Mouse (Mus musculus) thymus, postnatal 36 days (tissue): ENCODE results near the gene Arid5b.

Experiments used
- DNase-seq, 2 experiments: peaks; one replicate each; pipeline ENCODE4 v3.0.0; 2022; ENCODE audit warnings: mixed read lengths in 2 of 2

Arid5b gene

DNA sequence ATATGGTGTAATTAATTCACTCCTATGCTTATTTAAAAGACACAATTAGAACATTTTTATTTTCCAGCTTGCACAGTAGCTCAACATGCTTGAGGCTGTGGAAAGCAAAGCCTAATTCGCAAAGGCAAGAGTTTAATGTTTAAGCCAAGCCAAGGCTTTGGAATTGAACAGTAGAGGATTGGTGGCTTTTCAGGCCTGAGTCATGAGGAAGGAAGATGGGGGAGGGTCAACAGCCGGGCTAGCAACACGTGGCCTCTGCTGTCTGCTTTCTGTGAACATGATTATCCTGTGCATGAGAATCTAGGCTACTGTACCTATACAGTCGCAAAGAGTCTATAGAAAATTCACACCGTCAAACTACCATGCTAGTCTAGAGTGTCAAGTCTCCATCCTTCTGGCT lies 9.9 kb downstream of the Arid5b start:
- DNase-seq, result no peak

- DNase-seq, result no peak
Observed at GRCm38 (mm10) chr10:68263969-68264688, 14.4 kb downstream of the Arid5b start.

DNA sequence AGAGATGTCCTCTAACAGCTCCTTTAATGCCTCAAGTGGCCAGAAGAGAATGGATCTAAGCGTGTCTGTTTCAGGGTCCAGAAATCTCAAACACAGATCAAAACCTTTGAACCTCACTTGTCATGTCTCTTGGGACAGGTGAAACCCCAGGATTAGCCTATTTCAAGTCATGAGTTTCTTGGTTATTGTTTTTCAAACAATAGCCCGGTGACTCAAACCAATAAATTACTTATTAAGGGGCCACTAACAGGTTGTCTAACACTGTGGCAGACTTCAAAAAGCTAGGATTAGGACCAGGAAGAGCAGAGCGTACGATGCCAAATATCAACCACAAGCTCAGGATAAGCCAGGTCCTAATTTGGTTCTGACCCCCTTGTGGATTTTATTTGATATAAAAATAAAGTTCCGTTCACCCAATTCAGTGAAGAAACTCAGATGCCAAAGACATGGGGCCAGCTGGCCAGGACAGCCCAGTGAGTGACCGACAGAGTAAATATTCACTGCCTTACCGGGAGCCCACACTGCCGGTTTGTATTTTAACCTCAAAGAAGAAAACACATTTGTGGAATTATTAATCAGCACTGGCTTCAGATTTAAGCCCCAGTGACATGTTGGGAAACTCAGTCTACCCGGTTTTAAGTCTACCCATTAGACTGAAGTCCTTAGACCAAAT lies 15.1 kb downstream of the Arid5b start:
- DNase-seq, result no peak

- no peak for DNase-seq
Observed at GRCm38 (mm10) chr10:68259601-68260000, 18.9 kb downstream of the Arid5b start.

DNA sequence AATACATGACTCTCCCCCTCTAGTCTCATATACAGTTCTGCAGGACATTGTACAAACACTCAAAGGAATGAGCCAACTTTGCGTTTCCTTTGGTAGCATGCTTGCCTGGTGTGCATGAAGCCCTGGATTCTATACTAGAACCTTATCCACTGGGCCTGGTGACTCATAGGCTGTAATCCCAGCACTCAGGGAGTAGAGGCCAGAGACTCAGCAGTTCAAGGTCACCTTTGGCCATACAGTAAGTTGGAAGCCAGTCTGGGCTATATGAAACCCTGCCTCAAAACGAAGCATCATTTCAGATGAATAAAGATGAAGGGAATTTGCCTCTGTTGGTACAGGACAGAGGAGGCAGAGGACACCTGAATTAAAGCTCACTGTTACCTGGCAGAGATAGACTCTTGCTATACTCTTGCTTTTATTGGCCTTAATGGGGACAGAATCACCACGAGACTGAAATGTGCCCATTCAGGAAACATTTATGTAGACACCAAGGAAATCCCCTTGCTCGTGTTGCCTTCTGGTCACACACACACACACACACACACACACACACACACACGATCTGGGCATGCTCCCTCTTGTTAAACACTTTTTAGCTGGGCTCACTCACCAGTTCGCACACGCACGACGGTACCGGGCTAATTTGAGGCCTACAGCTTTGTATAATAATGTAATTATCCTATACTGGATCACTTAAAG lies 21.0 kb downstream of the Arid5b start:
- no peak for DNase-seq

GRCm38 (mm10) chr10:68256134-68256533 lies 22.4 kb downstream of the Arid5b start:
- no peak for DNase-seq

DNA sequence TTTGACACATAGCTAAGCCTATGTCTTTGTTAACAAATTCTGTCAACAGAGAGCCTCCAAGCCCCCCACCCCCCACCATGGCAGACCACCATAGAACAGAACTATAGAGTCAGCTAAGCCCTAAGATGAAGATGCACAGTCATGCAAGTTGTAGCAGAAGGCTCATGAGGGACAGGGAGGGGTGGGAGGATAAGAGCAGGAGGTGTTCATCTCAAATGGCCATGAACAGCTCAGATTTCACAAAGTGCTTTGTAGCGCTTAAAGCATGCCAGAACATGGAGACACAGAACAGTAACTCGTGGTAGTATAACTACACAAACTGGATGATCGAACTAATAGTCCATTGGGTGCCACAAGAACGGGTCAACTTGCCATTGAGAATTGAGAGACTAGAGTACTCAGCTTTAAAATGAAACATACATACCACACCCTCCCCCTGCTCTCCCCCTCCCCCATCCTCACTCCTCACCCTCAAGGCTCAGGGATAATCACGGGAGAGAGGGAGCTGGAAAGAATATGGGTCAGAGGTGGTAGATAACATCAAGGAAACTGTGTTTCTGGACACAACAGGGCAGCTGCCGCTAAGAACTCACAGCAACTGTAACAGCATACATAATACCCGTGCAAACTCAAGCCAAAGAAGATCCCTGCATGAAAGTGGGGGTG lies 25.0 kb downstream of the Arid5b start:
- no peak for DNase-seq

DNA sequence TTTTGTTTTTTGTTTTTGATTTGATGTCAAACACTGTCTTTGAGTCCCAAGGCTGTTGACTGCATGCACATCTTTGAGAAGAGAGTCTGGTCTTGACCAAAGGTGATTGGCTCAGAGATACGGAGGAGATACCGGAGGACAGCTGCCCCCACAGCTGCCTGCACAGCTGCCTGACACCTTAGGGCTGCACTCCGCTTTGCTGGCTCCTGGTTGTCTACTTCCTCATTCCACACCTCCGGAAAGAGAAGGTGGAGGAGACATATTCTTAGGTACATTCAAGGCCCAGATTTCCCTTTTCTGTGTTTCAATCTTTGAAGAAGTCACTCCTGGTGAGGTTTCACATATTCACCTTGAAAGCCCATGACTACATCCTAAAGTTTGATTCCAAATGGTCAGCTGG lies 25.9 kb downstream of the Arid5b start:
- DNase-seq, result no peak

- peak in 1 of 2 experiments; percentile 9 for DNase-seq
Observed at GRCm38 (mm10) chr10:68249355-68249782, 29.2 kb downstream of the Arid5b start.

DNA sequence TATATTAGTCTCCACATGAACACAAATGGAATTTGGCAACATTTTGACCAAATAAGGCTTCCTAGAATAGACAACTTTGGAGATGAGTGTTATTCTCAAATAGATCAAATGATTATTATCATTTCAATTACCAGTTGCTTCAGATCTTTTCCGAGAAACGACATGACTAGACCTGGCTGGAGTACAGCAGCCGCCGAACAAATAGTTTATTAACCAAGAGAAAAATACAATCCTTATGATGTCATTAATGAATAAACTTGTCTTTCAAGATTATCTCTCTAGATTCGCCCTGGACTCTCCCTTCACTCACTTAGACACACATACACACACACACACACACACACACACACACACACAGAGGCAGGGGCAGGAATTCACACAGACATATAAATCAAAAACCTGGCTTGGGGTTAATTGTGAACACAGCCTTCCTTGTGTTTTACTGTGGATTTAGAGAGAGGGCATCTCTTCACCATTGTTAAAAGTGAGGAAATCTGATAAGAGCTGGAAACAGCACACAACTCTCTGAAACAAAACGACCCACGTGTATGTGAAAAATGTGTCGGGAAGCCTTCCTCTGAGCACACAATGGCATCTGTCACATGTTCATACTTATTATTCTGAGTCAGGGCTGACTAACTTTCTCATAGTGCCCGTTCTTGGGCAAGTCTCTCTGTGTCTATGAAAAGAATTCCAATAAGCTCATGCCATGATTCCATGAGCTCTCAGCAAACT lies 30.1 kb downstream of the Arid5b start:
- DNase-seq, result no peak

GRCm38 (mm10) chr10:68247490-68248280 lies 30.9 kb downstream of the Arid5b start:
- no peak for DNase-seq

GRCm38 (mm10) chr10:68246603-68247247 lies 31.8 kb downstream of the Arid5b start:
- DNase-seq, result no peak

- no peak for DNase-seq
Observed at GRCm38 (mm10) chr10:68240804-68241485, 37.6 kb downstream of the Arid5b start.

- DNase-seq, result no peak
Observed at GRCm38 (mm10) chr10:68240094-68240803, 38.3 kb downstream of the Arid5b start.

GRCm38 (mm10) chr10:68239426-68240070 lies 39.0 kb downstream of the Arid5b start:
- no peak for DNase-seq

DNA sequence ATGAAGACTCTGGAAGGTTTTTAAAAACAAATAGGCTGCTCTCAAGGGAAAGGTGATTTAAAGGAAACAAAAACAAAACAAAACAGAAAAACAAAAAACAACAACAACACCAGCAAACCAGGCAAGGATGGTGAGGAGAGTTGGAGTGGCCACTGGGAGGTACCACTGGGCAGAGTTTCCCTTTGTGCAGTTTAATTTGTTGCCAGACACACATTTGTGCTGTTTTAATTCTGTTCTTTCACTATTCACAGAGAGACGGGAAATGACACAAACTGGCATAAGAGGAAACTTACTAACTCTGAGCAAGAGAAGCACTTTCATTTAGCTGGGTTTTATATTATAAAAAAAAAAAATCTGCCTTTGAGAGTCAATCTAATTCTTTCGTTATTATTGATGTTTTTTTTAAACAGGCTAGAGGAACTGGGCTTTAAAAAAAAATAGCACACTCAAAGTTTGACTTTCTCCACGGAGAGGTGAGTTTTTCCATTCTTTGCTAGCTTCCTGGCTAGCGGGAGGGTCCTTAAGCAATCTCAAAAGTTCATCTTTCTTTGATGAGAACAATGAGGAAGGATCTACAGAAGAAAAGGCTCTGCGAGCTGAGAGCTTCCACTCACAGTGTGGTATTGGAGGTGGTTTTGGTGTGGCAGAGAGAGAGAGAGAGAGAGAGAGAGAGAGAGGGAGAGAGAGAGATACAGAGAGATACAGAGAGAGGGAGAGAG lies 39.7 kb downstream of the Arid5b start:
- peak in 1 of 2 experiments; percentile 10 for DNase-seq

- DNase-seq, result no peak
Observed at GRCm38 (mm10) chr10:68238182-68238581, 40.4 kb downstream of the Arid5b start.

- no peak for DNase-seq
Observed at GRCm38 (mm10) chr10:68236956-68237455, 41.5 kb downstream of the Arid5b start.
